Mouse (Mus musculus) heart, embryonic 14.5 days (tissue): ENCODE data around the gene Lonrf2. TPM values are rescaled to one million over a fixed set of nuclear protein-coding genes. Genes with fewer than 3 reads are reported as not detected.

Experiments
- ATAC-seq: fragments of 200-750 bp; cut with Nextera tagmentation; 2 replicates; pipeline ENCODE4 v1.8.0; 2017; ENCODE audit warnings: low read depth, moderate TSS enrichment; ENCODE audit not compliant: insufficient number of reproducible peaks, insufficient read depth, low FRiP score
- H3K27ac ChIP-seq, 2 experiments: fragments of 200-500 bp in 1 of 2; fragments of 300-500 bp in 1 of 2; sonication (generic) in 1 of 2; replicated peaks in 1 of 2; 2 replicates each; pipeline ENCODE4 v1.5.1; 2012 to 2014; ENCODE audit warnings: low read depth in 2 of 2, low read length in 2 of 2, control low read depth in 1 of 2, mild to moderate bottlenecking in 1 of 2, mixed read lengths in 1 of 2; ENCODE audit not compliant: control insufficient read depth in 1 of 2, insufficient read depth in 1 of 2
- H3K27me3 ChIP-seq: fragments of 300-500 bp; sonication (generic); 2 replicates; pipeline ENCODE4 v1.6.1; 2014; ENCODE audit warnings: mild to moderate bottlenecking, low read length, control low read depth; ENCODE audit not compliant: control insufficient read depth, insufficient read depth
- H3K36me3 ChIP-seq: fragments of 300-500 bp; sonication (generic); 2 replicates; pipeline ENCODE4 v1.6.1; 2014; ENCODE audit warnings: mild to moderate bottlenecking, control low read depth, low read length, mixed read lengths; ENCODE audit not compliant: control insufficient read depth, insufficient read depth
- H3K4me1 ChIP-seq, 2 experiments: fragments of 200-500 bp in 1 of 2; fragments of 300-500 bp in 1 of 2; sonication (generic) in 1 of 2; 2 replicates each; pipeline ENCODE4 v1.6.1; 2012 to 2014; ENCODE audit warnings: low read length in 2 of 2, control low read depth in 1 of 2, mixed read lengths in 1 of 2; ENCODE audit not compliant: control insufficient read depth in 2 of 2, insufficient read depth in 2 of 2
- H3K4me2 ChIP-seq: fragments of 300-500 bp; sonication (generic); 2 replicates; pipeline ENCODE4 v1.6.1; 2014; ENCODE audit warnings: mild to moderate bottlenecking, low read length
- H3K4me3 ChIP-seq, 2 experiments: fragments of 200-500 bp in 1 of 2; fragments of 300-500 bp in 1 of 2; sonication (generic) in 1 of 2; 2 replicates each; pipeline ENCODE4 v1.5.1; 2012 to 2014; ENCODE audit warnings: low read length in 2 of 2, mild to moderate bottlenecking in 2 of 2, control low read depth in 1 of 2, low read depth in 1 of 2, moderate library complexity in 1 of 2; ENCODE audit not compliant: control insufficient read depth in 1 of 2, insufficient read depth in 1 of 2
- H3K9ac ChIP-seq: fragments of 300-500 bp; sonication (generic); 2 replicates; pipeline ENCODE4 v1.6.1; 2014; ENCODE audit warnings: mild to moderate bottlenecking, low read length
- H3K9me3 ChIP-seq: fragments of 300-500 bp; sonication (generic); 2 replicates; pipeline ENCODE4 v1.6.1; 2016; ENCODE audit warnings: low read length, control low read depth; ENCODE audit not compliant: control insufficient read depth
- WGBS: fragments of 180-500 bp; shearing (Covaris S2); extraction: QIAGEN DNeasy Blood & Tissue Kit; methylation state at CpG from one replicate; pipeline ENCODE4 v1.1.7; 2014; 5-methylcytosine and 5-hydroxymethylcytosine counted together
- polyA plus RNA-seq: library from polyadenylated mRNA; unstranded; fragments of >200 nt; fragmentation: Nextera tagmentation; extraction: Ambion mirVana; gene quantifications from 2 replicates; pipeline ENCODE4 v1.2.1, GENCODE M21; 2014

The Lonrf2 gene
- polyA plus RNA-seq, 1 experiment from 2014 or later: 0.84 TPM

DNA sequence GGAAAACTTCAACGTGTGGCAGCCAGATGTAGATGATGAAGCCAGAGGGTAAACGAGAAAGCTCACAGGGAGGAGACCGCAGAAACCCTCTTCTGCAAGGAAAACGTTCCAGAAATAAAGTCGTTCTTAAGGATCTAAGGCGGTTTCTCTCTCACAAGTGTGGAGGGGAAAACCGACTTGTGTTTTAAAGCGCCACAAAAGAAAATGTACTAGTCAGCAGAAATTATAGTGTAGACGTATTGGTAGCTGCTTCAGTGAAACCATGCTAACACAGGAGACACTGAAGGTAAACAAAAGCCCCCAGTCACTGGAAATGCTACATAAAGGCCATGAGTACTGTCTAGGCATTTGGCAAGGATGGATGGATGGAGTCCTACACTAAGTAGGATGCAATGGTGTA, 19.2 kb downstream of the Lonrf2 start:
- no peaks in the 10 kb centered on the region for H3K27me3 ChIP-seq
- H3K4me2 ChIP-seq: no peak overlapping the region
- no peak overlapping the region for H3K27ac ChIP-seq
- no peak for ATAC-seq
- peaks cover 0 to 5% of the 10 kb centered on the region in 2 experiments; a peak in 1 of 4 replicates for H3K4me1 ChIP-seq
- 81% methylated on average over 9 of the region's 9 CpGs for WGBS
- no peaks in the 10 kb centered on the region for H3K9me3 ChIP-seq
- H3K36me3 ChIP-seq: peaks cover 10% of the 10 kb centered on the region; the same call in 1 of the 2 replicates
- no peak overlapping the region for H3K9ac ChIP-seq
- H3K4me3 ChIP-seq: no peak overlapping the region

GRCm38 (mm10) chr1:38816306-38816705, 20.2 kb downstream of the Lonrf2 start:
- H3K9me3 ChIP-seq: no peaks in the 10 kb centered on the region
- peaks cover 0 to 5% of the 10 kb centered on the region in 2 experiments; a peak in 1 of 4 replicates for H3K4me1 ChIP-seq
- no peak overlapping the region for H3K4me3 ChIP-seq
- H3K9ac ChIP-seq: no peak overlapping the region
- ATAC-seq: no peak
- H3K4me2 ChIP-seq: no peak overlapping the region
- 53% methylated on average over 4 of the region's 4 CpGs for WGBS
- no peaks in the 10 kb centered on the region for H3K27me3 ChIP-seq
- H3K36me3 ChIP-seq: peaks cover 16% of the 10 kb centered on the region; the same call in 1 of the 2 replicates
- no peak overlapping the region for H3K27ac ChIP-seq

DNA sequence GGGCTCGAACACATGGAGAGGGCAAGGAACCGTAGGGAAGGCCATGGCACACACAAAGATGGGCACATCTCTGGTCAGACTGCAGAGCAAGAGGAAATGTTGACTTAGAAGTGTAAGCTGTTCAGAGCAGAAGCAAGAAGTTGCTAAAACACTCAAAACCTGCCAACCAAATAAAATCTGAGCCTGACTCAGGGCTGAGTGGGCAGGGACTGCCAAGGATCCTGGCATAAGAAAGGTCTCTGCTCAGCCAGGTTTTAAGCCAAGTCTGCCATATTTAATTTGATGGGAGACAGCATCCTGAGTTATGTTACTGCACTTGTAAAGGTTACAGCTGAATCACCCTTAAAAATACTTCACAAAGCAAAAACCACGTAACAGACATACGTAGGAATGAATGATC, 29.4 kb downstream of the Lonrf2 start:
- Histone ChIP-seq H3K4me2 (no peak overlapping the region), H3K4me1 (no peaks in the 10 kb centered on the region), H3K9ac (no peak overlapping the region), H3K36me3 (0 out of 2 replicates have a peak, but pooled peaks cover 8% of the 10 kb centered on the region), H3K4me3 (no peak overlapping the region), H3K9me3 (no peaks in the 10 kb centered on the region), H3K27me3 (no peaks in the 10 kb centered on the region), H3K27ac (no peak overlapping the region)
- no peak for ATAC-seq
- 92% methylated on average over 4 of the region's 4 CpGs for WGBS

GRCm38 (mm10) chr1:38800402-38800801, 36.1 kb downstream of the Lonrf2 start:
- H3K9ac ChIP-seq: no peak overlapping the region
- no peaks in the 10 kb centered on the region for H3K27me3 ChIP-seq
- 69% methylated on average over 7 of the region's 7 CpGs for WGBS
- no peak overlapping the region for H3K27ac ChIP-seq
- no peak for ATAC-seq
- no peaks in the 10 kb centered on the region for H3K9me3 ChIP-seq
- no peak overlapping the region for H3K4me3 ChIP-seq
- no peaks in the 10 kb centered on the region for H3K36me3 ChIP-seq
- no peaks in the 10 kb centered on the region for H3K4me1 ChIP-seq
- no peak overlapping the region for H3K4me2 ChIP-seq

DNA sequence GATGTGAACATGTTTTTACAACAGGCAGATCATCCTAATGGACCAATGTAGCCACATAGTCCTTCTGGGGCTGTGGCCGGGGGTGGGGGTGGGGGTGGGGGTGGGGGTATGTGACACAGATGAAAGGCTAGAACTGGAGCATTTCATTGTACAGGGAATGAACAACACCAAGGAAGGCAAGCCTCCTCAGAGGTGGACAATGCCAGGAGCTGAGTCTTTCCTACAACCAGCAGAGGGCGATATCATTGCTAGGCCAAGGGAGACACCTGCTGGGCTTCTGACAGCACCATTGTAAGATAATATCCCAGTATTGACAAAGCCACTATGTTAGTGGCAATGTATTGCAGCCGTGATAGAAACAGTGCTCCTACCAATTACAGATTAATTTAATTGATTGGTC, 37.2 kb downstream of the Lonrf2 start:
- no peak overlapping the region for H3K4me2 ChIP-seq
- ATAC-seq: no peak
- H3K27ac ChIP-seq: no peak overlapping the region
- H3K9ac ChIP-seq: no peak overlapping the region
- H3K36me3 ChIP-seq: no peaks in the 10 kb centered on the region
- no peaks in the 10 kb centered on the region for H3K9me3 ChIP-seq
- 34% methylated on average over 3 of the region's 3 CpGs for WGBS
- H3K4me3 ChIP-seq: no peak overlapping the region
- H3K27me3 ChIP-seq: no peaks in the 10 kb centered on the region
- no peaks in the 10 kb centered on the region for H3K4me1 ChIP-seq

DNA sequence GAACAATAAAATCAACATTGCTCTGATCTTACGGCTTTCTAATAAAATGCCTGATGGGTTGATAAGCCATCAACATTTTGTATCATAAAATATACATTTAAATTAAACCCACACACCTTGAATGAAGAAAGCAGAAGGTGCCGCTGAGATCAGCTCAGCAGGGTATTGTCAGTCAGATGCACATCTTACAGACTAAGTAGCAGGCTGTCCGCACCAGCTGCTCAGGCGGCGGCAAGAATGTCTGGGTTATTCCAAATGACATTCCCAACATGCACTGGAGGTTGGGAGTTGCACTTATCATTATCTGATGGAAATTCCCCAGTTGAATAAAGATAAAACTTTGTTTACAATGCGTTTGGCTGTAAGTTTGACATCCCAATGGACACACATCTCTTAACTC, 39.6 kb downstream of the Lonrf2 start:
- no peak overlapping the region for H3K9ac ChIP-seq

DNA sequence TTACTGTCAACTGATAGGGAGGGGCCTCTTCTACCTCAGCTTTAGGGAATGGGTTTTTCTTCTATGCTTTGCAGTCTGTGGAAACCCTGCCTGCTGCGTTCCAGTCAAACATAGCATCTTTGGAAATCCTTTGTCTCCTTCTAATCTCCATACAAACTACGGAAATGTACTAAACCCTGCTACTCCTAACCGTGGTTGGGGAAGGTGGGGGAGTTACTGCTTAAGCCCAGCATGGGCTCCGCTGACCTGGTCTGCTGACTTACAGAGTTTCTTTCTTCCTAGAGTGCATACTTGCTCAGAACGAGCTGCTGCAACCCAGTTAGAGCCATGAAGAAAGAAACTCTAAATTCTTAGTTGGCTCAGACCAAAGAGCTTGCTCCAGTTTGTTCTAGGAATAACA, 41.0 kb downstream of the Lonrf2 start:
- no peak overlapping the region for H3K4me3 ChIP-seq
- no peaks in the 10 kb centered on the region for H3K9me3 ChIP-seq
- WGBS: 64% methylated on average over 5 of the region's 5 CpGs

More for the DNA sequence above, 39.6 kb downstream of the Lonrf2 start:
- Histone ChIP-seq H3K4me1 (no peaks in the 10 kb centered on the region), H3K4me2 (no peak overlapping the region), H3K4me3 (no peak overlapping the region), H3K36me3 (no peaks in the 10 kb centered on the region), H3K27ac (no peak overlapping the region), H3K27me3 (no peaks in the 10 kb centered on the region), H3K9me3 (no peaks in the 10 kb centered on the region)
- ATAC-seq: no peak
- 64% methylated on average over 6 of the region's 6 CpGs for WGBS

GRCm38 (mm10) chr1:38791016-38791810, 45.3 kb downstream of the Lonrf2 start:
- Histone ChIP-seq H3K9ac (no peak overlapping the region), H3K27ac (no peak overlapping the region), H3K9me3 (no peaks in the 10 kb centered on the region), H3K36me3 (no peaks in the 10 kb centered on the region), H3K27me3 (no peaks in the 10 kb centered on the region), H3K4me1 (no peaks in the 10 kb centered on the region), H3K4me2 (no peak overlapping the region), H3K4me3 (no peak overlapping the region)
- ATAC-seq: no peak
- 71% methylated on average over 9 of the region's 9 CpGs for WGBS

More for the DNA sequence above, 41.0 kb downstream of the Lonrf2 start:
- no peak for ATAC-seq
- no peak overlapping the region for H3K9ac ChIP-seq
- no peaks in the 10 kb centered on the region for H3K4me1 ChIP-seq
- H3K36me3 ChIP-seq: no peaks in the 10 kb centered on the region
- H3K4me2 ChIP-seq: no peak overlapping the region
- H3K27ac ChIP-seq: no peak overlapping the region
- no peaks in the 10 kb centered on the region for H3K27me3 ChIP-seq
